Mouse (Mus musculus): ENCODE measurements around the gene Akap12. TPM values are rescaled to one million over a fixed set of nuclear protein-coding genes. Genes with fewer than 3 reads are reported as not detected.
A peak's percentile ranks its signal among the peaks of the same experiment; 100 is the strongest.

Gene Akap12
- total RNA-seq, 2 experiments from 2014 or later, result 15.9 to 17.1 TPM

GRCm38 (mm10) chr10:4355882-4356451 is 89.8 kb downstream of the Akap12 start:
- DNase-seq (ENCODE audit: low spot score in 2 of 2), result no peak

GRCm38 (mm10) chr10:4356640-4357039 is 90.5 kb downstream of the Akap12 start:
- DNase-seq (ENCODE audit: low spot score in 2 of 2), result no peak

GRCm38 (mm10) chr10:4357435-4357834 is 91.3 kb downstream of the Akap12 start:
- no peak for DNase-seq (ENCODE audit: low spot score in 2 of 2)

GRCm38 (mm10) chr10:4364618-4365017 is 98.4 kb downstream of the Akap12 start:
- no peak for DNase-seq (ENCODE audit: low spot score in 2 of 2)

GRCm38 (mm10) chr10:4370105-4370504 is 103.9 kb downstream of the Akap12 start:
- DNase-seq (ENCODE audit: low spot score in 2 of 2), result no peak

GRCm38 (mm10) chr10:4372011-4372410 is 105.8 kb downstream of the Akap12 start:
- DNase-seq (ENCODE audit: low spot score in 2 of 2), result peak in 1 of 2 experiments; percentile 68

- DNase-seq (ENCODE audit: low spot score in 2 of 2), result no peak
These were observed 107.4 kb downstream of the Akap12 start for GRCm38 (mm10) chr10:4373558-4373957.

- no peak for DNase-seq (ENCODE audit: low spot score in 2 of 2)
These were observed 108.1 kb downstream of the Akap12 start for GRCm38 (mm10) chr10:4374239-4374638.

GRCm38 (mm10) chr10:4374734-4375133 is 108.6 kb downstream of the Akap12 start:
- no peak for DNase-seq (ENCODE audit: low spot score in 2 of 2)

- DNase-seq (ENCODE audit: low spot score in 2 of 2), result no peak
These were observed 109.1 kb downstream of the Akap12 start for GRCm38 (mm10) chr10:4375267-4375666.

- no peak for DNase-seq (ENCODE audit: low spot score in 2 of 2)
These were observed 110.3 kb downstream of the Akap12 start for GRCm38 (mm10) chr10:4376461-4376860.

- DNase-seq (ENCODE audit: low spot score in 2 of 2), result no peak
These were observed 110.8 kb downstream of the Akap12 start for GRCm38 (mm10) chr10:4376931-4377330.

- DNase-seq (ENCODE audit: low spot score in 2 of 2), result no peak
These were observed 114.6 kb downstream of the Akap12 start for GRCm38 (mm10) chr10:4380748-4381147.

GRCm38 (mm10) chr10:4384244-4384643 is 118.1 kb downstream of the Akap12 start:
- DNase-seq (ENCODE audit: low spot score in 2 of 2), result no peak

- peak; percentile 90 to 95 for DNase-seq (ENCODE audit: low spot score in 2 of 2)
These were observed 120.7 kb downstream of the Akap12 start for GRCm38 (mm10) chr10:4386609-4387591.

GRCm38 (mm10) chr10:4387701-4388383 is 121.7 kb downstream of the Akap12 start, which contains the start of gene Zbtb2:
Gene Zbtb2, minus strand, starts transcription at chr10:4388108.
- peak; percentile 60 to 67 for DNase-seq (ENCODE audit: low spot score in 2 of 2)

- DNase-seq (ENCODE audit: low spot score in 2 of 2), result peak in 1 of 2 experiments; percentile 42
These were observed 122.2 kb downstream of the Akap12 start for GRCm38 (mm10) chr10:4388384-4388745.

- DNase-seq (ENCODE audit: low spot score in 2 of 2), result no peak
These were observed 122.9 kb downstream of the Akap12 start for GRCm38 (mm10) chr10:4389036-4389435.

- DNase-seq (ENCODE audit: low spot score in 2 of 2), result no peak
These were observed 123.4 kb downstream of the Akap12 start for GRCm38 (mm10) chr10:4389461-4390112.

- DNase-seq (ENCODE audit: low spot score in 2 of 2), result no peak
These were observed 124.4 kb downstream of the Akap12 start for GRCm38 (mm10) chr10:4390550-4390949.

GRCm38 (mm10) chr10:4391076-4391475 is 124.9 kb downstream of the Akap12 start:
- no peak for DNase-seq (ENCODE audit: low spot score in 2 of 2)

All from layer of hippocampus, postnatal 14 days (tissue).